Mouse (Mus musculus): ENCODE results near the gene A630095N17Rik.

Gene A630095N17Rik

GRCm38 (mm10) chr1:75231664-75232152 lies at the start of gene A630095N17Rik:
TSS of gene A630095N17Rik (minus strand) at chr1:75232102.
- no peak for DNase-seq (ENCODE audit: low spot score)

DNA sequence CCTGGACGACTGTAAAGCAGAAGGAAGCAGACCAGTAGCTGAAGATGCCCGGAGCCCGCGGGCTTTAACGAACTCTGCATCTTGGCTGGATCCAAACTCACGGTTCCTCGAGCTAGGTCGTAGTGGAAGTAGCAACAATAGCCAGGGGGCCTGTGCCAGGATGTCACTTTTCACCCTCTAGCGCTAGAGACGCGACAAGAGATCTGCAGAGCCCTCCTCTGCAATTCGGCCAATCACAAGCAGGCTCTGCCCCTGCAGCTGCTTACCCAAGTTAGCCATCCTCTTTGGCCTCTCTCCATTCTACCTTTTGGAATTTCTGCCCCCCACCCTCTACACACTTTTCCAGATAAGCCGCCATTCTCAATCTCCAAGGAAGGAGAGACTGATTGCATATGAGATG lies 46.3 kb upstream of the A630095N17Rik start, which contains the start of gene Resp18:
Gene Resp18 (minus strand): TSS at position 188 of the 400 bp plus-strand sequence.
- DNase-seq (ENCODE audit: low spot score), result no peak

- peak; percentile 84 for DNase-seq (ENCODE audit: low spot score)
Measured at GRCm38 (mm10) chr1:75277195-75278188, 45.6 kb upstream of the A630095N17Rik start.

DNA sequence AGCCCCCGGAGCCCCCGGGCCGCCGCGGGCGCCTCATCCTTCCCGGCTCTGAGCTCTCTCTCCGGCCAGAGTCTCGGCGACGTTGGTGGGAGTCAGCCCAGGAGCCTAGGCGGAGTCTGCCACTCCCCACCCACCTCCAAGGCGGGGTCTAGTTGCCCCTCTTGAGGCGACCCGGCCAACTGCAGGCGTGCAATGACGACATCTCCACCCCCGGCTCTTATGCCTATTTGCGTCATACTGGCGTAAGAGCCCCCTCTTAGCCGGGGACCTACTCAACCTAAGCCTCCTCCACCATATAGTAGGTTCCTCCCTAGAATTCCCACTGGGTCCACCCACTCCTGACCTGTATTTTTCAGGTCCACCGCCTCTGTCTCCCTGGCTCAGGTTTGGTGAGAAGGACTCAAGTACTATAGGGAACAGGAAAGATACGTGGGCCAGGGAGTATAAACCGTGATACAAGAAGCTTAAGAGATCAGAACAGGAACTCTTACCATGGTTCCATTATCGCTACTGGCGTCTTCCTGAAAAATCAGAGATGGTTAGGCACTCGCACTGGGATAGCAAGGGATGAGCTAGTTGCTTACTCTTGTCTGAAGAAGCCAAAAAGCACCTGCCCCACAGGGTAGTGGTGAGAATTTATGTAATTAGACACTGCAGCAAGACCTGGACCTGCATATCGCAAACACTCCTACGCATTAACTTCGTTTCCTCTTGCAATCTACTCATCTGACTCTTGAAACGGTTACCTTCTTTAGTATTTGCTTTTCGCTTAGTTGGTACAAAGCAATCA lies 32.4 kb upstream of the A630095N17Rik start, which contains the start of gene Ptprn:
Gene Ptprn (minus strand): TSS at position 412 of the 790 bp plus-strand sequence.
- DNase-seq (ENCODE audit: low spot score), result peak; percentile 27

- peak; percentile 90 for DNase-seq (ENCODE audit: low spot score)
Measured at GRCm38 (mm10) chr1:75262969-75263951, 31.4 kb upstream of the A630095N17Rik start.

- no peak for DNase-seq (ENCODE audit: low spot score)
Measured at GRCm38 (mm10) chr1:75261278-75261677, 29.4 kb upstream of the A630095N17Rik start.

DNA sequence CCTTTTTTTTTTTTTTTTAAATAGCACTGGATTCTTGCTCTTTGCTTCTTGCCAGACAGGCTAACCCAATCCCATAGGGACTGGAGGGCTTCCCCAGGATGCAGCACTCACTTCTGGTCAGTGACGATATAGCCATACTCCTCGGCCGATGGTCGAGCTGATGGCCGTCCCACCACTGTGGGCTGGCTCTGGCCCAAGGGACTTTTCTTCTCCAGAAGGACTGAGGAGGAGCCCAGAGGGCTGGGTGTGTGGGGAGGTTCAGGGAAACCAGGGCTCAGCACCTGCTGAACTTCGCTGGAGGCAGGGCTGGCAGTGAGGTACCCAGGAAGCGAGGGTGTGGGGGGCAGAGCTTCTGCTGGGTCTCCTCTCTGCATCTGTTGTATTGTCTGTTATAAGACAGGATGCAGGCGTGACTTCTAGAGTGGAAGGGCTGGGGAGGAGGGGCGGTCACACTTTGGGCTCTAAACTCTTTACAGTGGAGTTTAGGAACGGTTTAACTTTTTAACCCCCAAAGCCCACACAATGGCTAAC lies 23.7 kb upstream of the A630095N17Rik start:
- no peak for DNase-seq (ENCODE audit: low spot score)

GRCm38 (mm10) chr1:75254625-75255013 lies 22.7 kb upstream of the A630095N17Rik start:
- no peak for DNase-seq (ENCODE audit: low spot score)

- peak; percentile 89 for DNase-seq (ENCODE audit: low spot score)
Measured at GRCm38 (mm10) chr1:75253849-75254624, 22.1 kb upstream of the A630095N17Rik start.

DNA sequence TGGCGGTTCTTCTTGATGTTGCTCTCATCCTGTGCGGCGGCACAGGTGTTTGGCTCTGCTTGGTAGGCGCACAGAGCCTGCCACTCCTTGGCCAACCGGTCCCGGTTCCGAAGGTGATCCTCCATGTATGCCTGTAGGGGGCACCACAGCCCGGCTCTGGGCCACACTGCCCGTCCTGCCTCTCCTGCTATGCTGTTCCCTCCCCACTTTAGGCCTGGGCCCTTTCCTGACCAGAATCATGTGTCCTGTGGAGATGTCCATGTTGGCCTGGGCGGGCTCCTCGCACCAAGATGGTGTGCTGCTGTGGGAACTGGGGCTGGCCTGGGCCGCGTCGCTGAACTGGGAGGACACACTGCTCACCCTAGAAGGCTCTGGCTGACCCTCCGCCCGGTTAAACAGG lies 21.1 kb upstream of the A630095N17Rik start:
- DNase-seq (ENCODE audit: low spot score), result no peak

GRCm38 (mm10) chr1:75252308-75252707 lies 20.4 kb upstream of the A630095N17Rik start:
- no peak for DNase-seq (ENCODE audit: low spot score)

GRCm38 (mm10) chr1:75251112-75251970 lies 19.4 kb upstream of the A630095N17Rik start:
- DNase-seq (ENCODE audit: low spot score), result peak; percentile 74

GRCm38 (mm10) chr1:75250498-75250897 lies 18.6 kb upstream of the A630095N17Rik start:
- no peak for DNase-seq (ENCODE audit: low spot score)

DNA sequence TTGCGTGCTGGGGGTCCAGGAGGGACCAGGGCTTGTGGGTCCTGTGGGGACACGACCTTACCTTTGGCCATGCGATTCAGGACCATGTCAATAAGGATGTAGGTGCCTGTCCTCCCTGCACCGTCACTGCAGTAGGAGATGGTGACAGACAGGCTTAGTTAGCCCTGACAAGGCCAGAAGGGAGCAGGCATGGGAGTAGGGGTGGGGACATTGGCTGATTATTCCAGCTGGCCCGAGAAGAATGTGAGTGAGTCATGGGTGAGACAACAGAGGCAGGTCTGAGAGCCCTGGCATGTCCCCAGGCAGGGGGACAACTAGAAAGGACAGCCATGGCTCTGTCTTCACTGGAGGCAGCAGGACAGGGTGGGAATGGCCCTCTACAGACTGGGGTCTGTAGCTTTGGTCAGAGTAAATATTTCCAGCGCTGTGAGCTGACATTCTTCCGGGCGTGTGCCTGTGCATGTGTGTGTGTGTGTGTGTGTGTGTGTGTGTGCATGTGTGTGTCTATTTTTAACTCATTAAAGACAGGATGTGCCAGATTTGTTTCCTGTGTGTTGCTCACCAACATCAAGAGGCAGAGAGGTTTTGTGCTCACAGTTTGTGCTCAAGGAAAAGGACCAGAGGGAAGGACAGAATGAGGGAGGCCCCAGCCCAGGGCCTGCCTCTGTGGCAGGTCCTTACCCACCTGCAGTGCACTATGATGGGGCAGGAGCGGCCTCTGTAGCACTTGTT lies 16.3 kb upstream of the A630095N17Rik start:
- no peak for DNase-seq (ENCODE audit: low spot score)

GRCm38 (mm10) chr1:75247071-75247930 lies 15.4 kb upstream of the A630095N17Rik start:
- DNase-seq (ENCODE audit: low spot score), result no peak

DNA sequence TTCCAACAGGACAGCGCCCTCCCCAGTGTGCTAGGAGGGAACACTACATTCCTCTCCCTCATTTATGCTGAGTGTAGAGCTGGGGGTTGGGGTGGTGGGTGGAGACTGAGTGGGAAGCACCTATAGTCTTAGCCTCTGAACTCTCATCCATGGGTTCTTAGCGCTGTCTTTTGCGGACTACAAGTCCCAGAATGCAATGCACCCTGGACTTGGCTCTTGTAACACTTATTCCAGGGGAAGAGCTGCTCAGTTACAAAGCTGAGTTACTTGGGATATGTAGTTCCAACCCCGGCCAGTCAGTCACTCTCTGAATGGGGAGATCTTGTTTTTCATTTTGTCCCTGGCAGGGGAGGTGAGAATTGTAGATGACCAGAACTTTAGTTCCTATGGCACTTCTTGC lies 12.9 kb upstream of the A630095N17Rik start:
- peak; percentile 75 for DNase-seq (ENCODE audit: low spot score)

DNA sequence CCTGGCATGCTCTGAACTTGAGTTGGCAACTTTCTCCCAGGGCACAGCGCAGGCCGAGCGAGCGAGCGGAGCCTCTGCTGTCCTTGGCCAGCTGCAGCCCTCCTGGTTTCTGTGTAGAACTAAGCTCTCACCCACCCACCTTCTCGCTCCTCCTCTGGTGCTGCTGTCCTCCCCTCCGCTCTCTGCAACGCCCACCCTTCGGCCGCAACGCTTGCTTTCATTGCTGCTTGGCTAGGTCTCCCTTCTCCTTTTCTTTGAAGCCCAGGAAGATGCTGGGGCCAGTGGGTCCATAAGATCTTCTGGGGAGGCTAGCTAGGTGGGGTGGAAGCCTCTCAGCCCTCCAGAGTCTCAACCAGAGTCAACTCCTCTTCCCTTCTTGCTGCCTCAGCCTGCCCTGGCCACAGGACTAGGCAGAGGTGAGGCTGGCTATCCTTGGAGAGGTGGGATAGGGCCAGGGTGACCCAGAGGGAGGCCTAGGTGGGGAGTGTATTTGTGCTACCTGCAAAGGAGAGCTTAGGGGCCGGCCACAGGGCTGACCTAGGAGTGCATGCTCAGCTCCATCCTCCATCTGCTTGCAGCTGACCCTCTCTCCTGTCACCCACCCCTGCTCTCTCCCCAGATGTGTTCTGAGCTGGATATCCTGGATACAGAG lies 12.4 kb upstream of the A630095N17Rik start:
- no peak for DNase-seq (ENCODE audit: low spot score)
